Mouse (Mus musculus): ENCODE results near the gene 4930507D05Rik. TPM values are rescaled to one million over a fixed set of nuclear protein-coding genes. Genes with fewer than 3 reads are reported as not detected.

4930507D05Rik gene
- 0.08 TPM in 1 of 2 replicates, not detected in the other for polyA plus RNA-seq (2012; rRNA removed; ENCODE audit: low replicate concordance)

DNA sequence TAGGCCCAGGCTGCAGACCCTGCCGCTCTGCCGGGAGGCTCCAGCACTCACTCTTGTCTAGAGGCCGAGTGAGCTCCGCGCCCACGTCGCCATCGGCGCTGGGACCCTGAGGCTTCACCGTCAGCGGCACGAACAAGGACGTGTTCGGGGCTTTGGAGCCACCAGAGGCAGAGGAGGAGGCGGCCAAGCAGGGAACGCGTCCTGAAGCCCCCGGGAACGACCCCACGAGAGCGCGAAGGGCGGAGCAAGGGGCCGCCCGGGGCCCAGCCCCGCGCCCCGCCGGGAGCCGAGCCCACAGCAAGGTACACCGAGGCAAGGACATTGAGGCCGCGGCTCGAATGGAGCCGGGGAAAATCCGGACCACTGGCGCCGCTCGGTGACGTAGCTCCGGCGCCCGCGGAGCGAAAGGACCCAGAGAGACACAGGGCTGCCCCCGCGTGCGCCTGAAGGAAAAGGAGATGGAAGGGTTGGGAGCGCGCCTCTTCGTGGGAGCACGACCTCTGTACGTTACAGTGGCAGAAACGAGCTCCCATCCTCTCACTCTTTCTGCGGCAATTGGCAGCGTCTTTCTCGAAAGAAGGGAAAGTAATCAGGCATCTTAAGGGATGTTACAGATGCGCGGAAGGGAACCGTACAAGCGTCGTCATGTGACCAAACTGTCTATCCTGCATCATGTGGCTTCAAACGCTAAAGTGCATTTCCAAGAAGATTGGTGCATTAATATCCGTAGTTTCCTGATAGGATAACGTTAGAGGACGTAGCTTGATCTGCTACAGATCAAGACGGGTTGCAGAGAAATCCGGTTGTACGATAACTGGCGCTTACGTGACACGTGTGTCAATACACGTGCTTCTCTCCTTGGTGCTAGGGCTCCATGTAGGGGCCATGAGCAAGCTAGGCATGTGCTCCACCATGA lies at the start of gene 4930507D05Rik, which contains the start of gene Supv3l1:
Gene 4930507D05Rik (plus strand): TSS at position 126 of the 916 bp plus-strand sequence.
Gene Supv3l1 (minus strand): TSS at position 375 of the 916 bp plus-strand sequence.

DNA sequence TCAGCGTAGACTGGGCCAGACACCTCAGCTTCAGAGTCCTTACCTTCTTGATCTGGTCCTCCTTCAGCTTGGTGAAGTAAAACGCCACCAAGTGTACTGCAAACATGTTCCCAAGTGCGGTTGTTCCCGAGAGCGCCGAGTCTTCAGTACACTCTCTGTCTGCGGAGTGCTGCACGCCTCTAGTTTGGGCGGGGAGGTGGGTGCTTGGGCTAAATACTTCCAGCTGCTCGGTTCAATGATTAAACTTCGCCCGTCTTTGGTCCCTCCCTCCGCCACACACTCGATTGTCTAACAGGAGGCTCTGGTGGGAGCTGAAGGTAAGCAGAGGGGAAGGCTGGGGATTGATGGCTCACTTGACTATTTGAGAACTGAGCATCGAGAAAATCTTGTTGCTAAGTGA lies 27.0 kb upstream of the 4930507D05Rik start, which contains the start of gene Hkdc1:
Gene Hkdc1 (minus strand): TSS at position 237 of the 400 bp plus-strand sequence.

GRCm38 (mm10) chr10:62486618-62487415 lies 37.5 kb downstream of the 4930507D05Rik start, which contains the start of gene Vps26a:
Gene Vps26a (minus strand): TSS chr10:62486805.

Other genes with a start within 250 kb of the 4930507D05Rik start
- gene Tspan15, start 218.2 kb upstream of the 4930507D05Rik start, polyA plus RNA-seq (2012; rRNA removed; ENCODE audit: low replicate concordance) = 166 and 329 TPM in 2 replicates
- 1.4 and 4.9 TPM in 2 replicates for gene Tacr2, start 197.1 kb upstream of the 4930507D05Rik start, polyA plus RNA-seq (2012; rRNA removed; ENCODE audit: low replicate concordance)
- 9.6 and 13.5 TPM in 2 replicates for gene Hk1, start 69.6 kb upstream of the 4930507D05Rik start, polyA plus RNA-seq (2012; rRNA removed; ENCODE audit: low replicate concordance)
- gene Hkdc1, start 27.0 kb upstream of the 4930507D05Rik start, polyA plus RNA-seq (2012; rRNA removed; ENCODE audit: low replicate concordance) = 68.8 and 92.7 TPM in 2 replicates
- gene Supv3l1, start 249 bp downstream of the 4930507D05Rik start, polyA plus RNA-seq (2012; rRNA removed; ENCODE audit: low replicate concordance) = 9.6 and 10.7 TPM in 2 replicates
- gene Vps26a, start 37.3 kb downstream of the 4930507D05Rik start, polyA plus RNA-seq (2012; rRNA removed; ENCODE audit: low replicate concordance) = 3.2 and 3.8 TPM in 2 replicates
- gene Srgn, start 78.0 kb downstream of the 4930507D05Rik start, polyA plus RNA-seq (2012; rRNA removed; ENCODE audit: low replicate concordance) = 5.9 and 6.0 TPM in 2 replicates
- 10.6 and 11.5 TPM in 2 replicates for gene Kif1bp, start 129.0 kb downstream of the 4930507D05Rik start, polyA plus RNA-seq (2012; rRNA removed; ENCODE audit: low replicate concordance)
- 1.4 and 2.7 TPM in 2 replicates for gene Ddx21, start 152.8 kb downstream of the 4930507D05Rik start, polyA plus RNA-seq (2012; rRNA removed; ENCODE audit: low replicate concordance)
- 1.1 and 1.5 TPM in 2 replicates for gene Ddx50, start 201.7 kb downstream of the 4930507D05Rik start, polyA plus RNA-seq (2012; rRNA removed; ENCODE audit: low replicate concordance)

Measured in duodenum, adult 2 months (tissue).